Mouse (Mus musculus) neural tube, postnatal 0 days (tissue): ENCODE measurements around the gene Kbtbd3. TPM values are rescaled to one million over a fixed set of nuclear protein-coding genes. Genes with fewer than 3 reads are reported as not detected.

Experiments
- microRNA-seq: library from miRNA; unstranded; fragments of <30 nt; microRNA quantifications from one replicate; pipeline ENCODE4, GENCODE M21; 2016
- polyA plus RNA-seq: library from polyadenylated mRNA; unstranded; fragments of >200 nt; fragmentation: Nextera tagmentation; extraction: Ambion mirVana; gene quantifications from 2 replicates; pipeline ENCODE4 v1.2.1, GENCODE M21; 2015

The Kbtbd3 gene
- 13.0 and 14.9 TPM in 2 replicates for polyA plus RNA-seq

GRCm38 (mm10) chr9:4309351-4310085, at the start of gene Kbtbd3, which contains the start of gene Aasdhppt:
Kbtbd3 (plus strand) TSS chr9:4309833.
Aasdhppt (minus strand) TSS chr9:4309471.

GRCm38 (mm10) chr9:4375828-4376639, 66.4 kb downstream of the Kbtbd3 start, which contains the start of gene Msantd4:
Msantd4 (plus strand) TSS chr9:4376562.

Small RNA genes within 50 kb of the gene (microRNA-seq; reads per million reads assigned to microRNA genes)
- gene Gm22195 (not detected), gene Gm23992 (not detected)

Other genes with a start within 250 kb of the Kbtbd3 start
- 27.1 and 31.2 TPM in 2 replicates for gene Aasdhppt, start 362 bp upstream of the Kbtbd3 start, polyA plus RNA-seq
- 27.3 and 29.3 TPM in 2 replicates for gene Msantd4, start 66.7 kb downstream of the Kbtbd3 start, polyA plus RNA-seq